In the genomic region with DNA sequence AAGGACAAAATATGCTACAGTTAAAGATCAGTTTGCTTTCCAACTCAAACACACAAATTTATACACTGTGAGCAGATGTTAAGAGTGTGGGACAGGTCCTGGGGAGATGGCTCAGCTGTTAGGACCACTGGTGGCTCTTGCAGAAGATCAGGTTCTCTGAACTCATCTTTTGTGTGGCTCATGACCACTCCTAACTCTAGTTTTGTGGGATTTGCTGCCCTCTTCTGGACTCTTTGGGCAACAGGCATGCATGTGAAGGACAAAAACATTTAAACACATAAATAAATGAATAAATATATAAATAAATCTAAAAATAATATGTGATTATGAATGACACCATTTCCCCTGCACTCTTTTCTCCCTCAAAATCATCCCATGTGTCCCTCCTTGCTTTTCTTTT, we compare ENCODE assay signal across 9 mouse cellular contexts. TPM values are rescaled to one million over a fixed set of nuclear protein-coding genes. Genes with fewer than 3 reads are reported as not detected.
DNase-seq lines count a peak whose midpoint lies in the region.
"Had no signal": no experiment of that assay in that cellular context is flagged by ENCODE, and none has a peak within 500 bp of the region (broad histone marks: within the 10 kb centered on the region; RNA-seq: fewer than 3 reads in every experiment).

No protein-coding gene starts in this region.

- peak; percentile 19 to 69 for DNase-seq in adrenal gland, adult (ENCODE audit: inconsistent age in 2 of 2, low spot score in 1 of 2)
- DNase-seq in adrenal gland, postnatal 4 days (ENCODE audit: low spot score in 2 of 2), result no peak
- DNase-seq in left cerebral cortex, adult 18-20 months (ENCODE audit: low spot score in 2 of 2), result peak; percentile 16 to 19
- no peak for DNase-seq in left cerebral cortex, adult 8-10 months (ENCODE audit: low spot score in 2 of 2)
- DNase-seq in R1 (ENCODE audit: low read depth, low spot score), result peak; percentile 41
- peak; percentile 38 for DNase-seq in kidney, adult 9 months
- peak; percentile 8 for DNase-seq in right cerebral cortex, postnatal 4 days
- DNase-seq in gastrocnemius, adult 8-10 months (ENCODE audit: low spot score in 2 of 2), result no peak
- DNase-seq: liver, embryonic 13.5 days had no signal

RNA-seq across cellular contexts. Expression of a gene that starts 5.9 kb away (rescaled TPM):
- 1 to 10 TPM; 4.9 to 5.2 TPM for total RNA-seq in adrenal gland, postnatal 4 days (2021)
- total RNA-seq in left cerebral cortex, adult 18-20 months (2021), result 1 to 10 TPM; 4.3 to 4.6 TPM
- total RNA-seq in left cerebral cortex, adult 8-10 months (2022), result 1 to 10 TPM; 3.9 to 5.1 (median 4.2) TPM
- 1 to 10 TPM; 2.1 to 3.2 (median 2.5) TPM for total RNA-seq in gastrocnemius, adult 8-10 months (2022)

RNA-seq across cellular contexts. Expression of a gene that starts 34.1 kb away (rescaled TPM):
- 1 to 10 TPM; 2.6 to 2.7 TPM for total RNA-seq in adrenal gland, postnatal 4 days (2021)
- total RNA-seq in left cerebral cortex, adult 18-20 months (2021), result 10 to 100 TPM; 17.0 to 22.4 TPM
- 10 to 100 TPM; 17.2 to 22.5 (median 20.0) TPM for total RNA-seq in left cerebral cortex, adult 8-10 months (2022)
- total RNA-seq in gastrocnemius, adult 8-10 months (2022), result under 1 TPM in 1 of 4 experiments, not detected in 3; 0.16 TPM

Comparison
In these comparisons a context has a peak if more than half of its experiments do, and no peak if none do; other contexts are left out.
1. DNase-seq: peak in adrenal gland, adult (2 of 2), left cerebral cortex, adult 18-20 months (2 of 2), R1 (single experiment), kidney, adult 9 months (single experiment) and right cerebral cortex, postnatal 4 days (single experiment); none in adrenal gland, postnatal 4 days (0 of 2), left cerebral cortex, adult 8-10 months (0 of 2) and gastrocnemius, adult 8-10 months (0 of 2).
2. RNA of a gene that starts 34.1 kb away (total RNA-seq): 17.0 to 22.4 TPM in left cerebral cortex, adult 18-20 months and 17.2 to 22.5 TPM in left cerebral cortex, adult 8-10 months; 2.6 to 2.7 TPM in adrenal gland, postnatal 4 days and 0.16 TPM in gastrocnemius, adult 8-10 months; every median in the first group is over 4 times any median in the second.